Mouse (Mus musculus): ENCODE measurements around the gene B3gnt6.
A peak's percentile ranks its signal among the peaks of the same experiment; 100 is the strongest.

- TF ChIP-seq CTCF (IDR thresholded peaks at IDR 0.05; ENCODE audit: low read depth) = no peak
- TF ChIP-seq EP300 (optimal IDR thresholded peaks at IDR 0.05) = peak; percentile 91
Observed at GRCm38 (mm10) chr7:98158481-98158880, 40.8 kb downstream of the B3gnt6 start.

Data from stomach, postnatal 0 days (tissue).